Mouse (Mus musculus): ENCODE measurements around the gene Tmem119.

Gene Tmem119

GRCm38 (mm10) chr5:113824228-113824627 is 23.9 kb upstream of the Tmem119 start:
- CTCF ChIA-PET = no interaction called here

GRCm38 (mm10) chr5:113818572-113818971 is 18.3 kb upstream of the Tmem119 start:
- CTCF ChIA-PET = interaction anchor here (0.7 to 1.2 kb wide), 3 partner anchors 11 to 26 kb away, joined by 3 to 4 read pairs (median 3); no protein-coding TSS in a partner anchor

DNA sequence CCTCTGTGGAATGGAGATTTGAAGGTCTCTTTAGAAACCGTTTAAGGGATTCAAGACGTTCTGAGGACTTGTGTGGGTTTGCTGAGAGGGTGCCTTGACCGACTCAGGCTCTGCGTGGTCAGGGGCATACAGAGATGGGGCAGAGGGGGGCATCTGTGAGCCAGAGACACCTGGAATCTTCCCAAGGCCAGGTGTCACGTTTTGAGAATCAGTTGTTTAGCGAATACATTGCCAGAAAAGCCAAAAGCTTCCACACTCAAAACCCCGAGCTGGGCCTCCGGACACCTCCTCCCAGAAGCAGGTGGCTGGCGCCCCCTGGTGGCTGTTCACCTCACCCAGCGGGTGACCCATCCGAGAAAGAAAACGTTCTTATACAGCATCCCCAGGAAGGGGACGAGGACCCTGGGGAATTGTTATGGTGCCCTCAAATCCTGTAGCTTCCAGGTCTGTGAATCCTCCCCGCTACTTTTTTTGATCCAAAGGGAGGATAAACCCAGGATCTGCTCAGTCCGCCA is 15.4 kb upstream of the Tmem119 start:
- CTCF ChIA-PET = interaction anchor here (1.6 to 3.6 kb wide), 2 partner anchors 14 to 42 kb away, joined by 3 to 16 read pairs; no protein-coding TSS in a partner anchor

GRCm38 (mm10) chr5:113815041-113815389 is 14.7 kb upstream of the Tmem119 start:
- CTCF ChIA-PET = interaction anchor here (0.6 to 3.6 kb wide), 4 partner anchors 16 to 41 kb away, joined by 5 to 16 read pairs (median 10); no protein-coding TSS in a partner anchor

GRCm38 (mm10) chr5:113814111-113815040 is 14.1 kb upstream of the Tmem119 start:
- CTCF ChIA-PET = interaction anchor here (0.6 to 3.6 kb wide), 4 partner anchors 16 to 40 kb away, joined by 5 to 16 read pairs (median 10); no protein-coding TSS in a partner anchor

DNA sequence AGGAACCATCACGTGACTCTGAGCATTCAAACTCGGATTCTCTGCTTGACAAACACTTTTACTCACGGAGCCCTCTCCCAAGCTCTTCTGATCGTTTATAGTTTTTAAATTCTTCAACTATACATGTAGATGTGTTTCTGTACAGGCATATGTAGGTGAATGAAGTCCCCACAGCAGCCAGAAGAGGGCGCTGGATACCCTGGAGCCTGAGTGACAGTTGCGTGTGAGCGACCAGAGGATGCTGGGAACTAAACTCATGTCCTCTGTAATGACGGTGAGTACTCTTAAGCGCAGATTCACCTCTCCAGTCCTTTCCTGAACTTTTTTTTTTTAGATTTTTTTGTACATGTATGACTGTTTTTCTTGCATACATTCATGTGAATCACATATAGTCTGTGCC is 13.3 kb upstream of the Tmem119 start:
- CTCF ChIA-PET = interaction anchor here (2.3 to 3.6 kb wide), 3 partner anchors 30 to 40 kb away, joined by 8 to 16 read pairs (median 13); no protein-coding TSS in a partner anchor

GRCm38 (mm10) chr5:113812638-113813037 is 12.3 kb upstream of the Tmem119 start:
- CTCF ChIA-PET = interaction anchor here (1.7 to 2.6 kb wide), 3 partner anchors 16 to 36 kb away, joined by 5 to 13 read pairs (median 8); no protein-coding TSS in a partner anchor

DNA sequence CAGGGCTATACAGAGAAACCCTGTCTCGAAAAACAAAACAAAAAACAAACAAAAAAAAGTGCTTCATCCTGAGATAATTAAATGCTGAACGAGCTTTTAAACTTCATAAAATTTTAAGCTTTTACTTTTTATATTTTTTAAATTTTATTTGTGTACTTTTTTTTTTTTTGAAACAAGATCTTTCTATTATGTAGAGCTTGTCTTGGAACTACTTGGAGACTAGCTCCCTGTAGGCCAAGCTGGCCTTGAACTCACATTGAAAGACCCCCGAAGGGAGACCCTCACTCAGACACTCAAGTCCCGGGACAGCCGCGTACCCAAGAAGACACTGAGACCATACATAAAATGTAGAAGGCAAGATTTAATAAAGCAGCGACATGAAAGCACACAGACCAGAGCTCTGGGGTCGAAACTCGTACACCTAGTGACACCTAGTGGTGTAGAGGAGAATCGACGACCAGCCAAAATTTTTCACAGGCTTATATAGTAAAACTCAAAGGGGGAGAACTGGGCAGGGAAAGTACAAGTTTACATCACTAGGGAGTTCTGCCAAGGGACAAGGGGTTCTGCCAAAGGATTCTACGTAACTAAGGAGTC is 11.6 kb upstream of the Tmem119 start:
- CTCF ChIA-PET = interaction anchor here (0.5 to 1.7 kb wide), 7 partner anchors 16 to 1546 kb away, joined by 3 to 6 read pairs (median 4); no protein-coding TSS in a partner anchor

DNA sequence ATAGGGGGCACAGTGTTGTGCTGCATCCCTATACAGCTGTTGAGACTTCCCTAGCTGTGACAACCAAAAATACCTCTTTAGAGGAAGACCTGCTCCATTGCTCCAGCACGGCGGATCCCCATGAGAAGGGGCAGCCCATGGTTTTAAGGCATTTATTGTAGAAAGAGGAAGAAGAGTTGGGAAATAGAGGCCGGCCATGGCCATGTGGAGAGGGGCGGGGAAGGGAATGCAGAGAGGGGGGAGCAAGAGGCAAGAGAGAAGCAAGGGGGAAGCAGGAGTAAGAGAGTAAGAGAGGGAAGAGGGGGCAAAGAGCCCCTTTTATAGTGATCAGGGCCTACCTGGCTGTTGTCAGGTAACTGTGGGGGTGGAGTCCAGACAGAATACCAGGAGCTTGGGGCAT is 9.8 kb upstream of the Tmem119 start:
- CTCF ChIA-PET = no interaction called here

- CTCF ChIA-PET = no interaction called here
Observed at GRCm38 (mm10) chr5:113808177-113808576, 7.9 kb upstream of the Tmem119 start.

DNA sequence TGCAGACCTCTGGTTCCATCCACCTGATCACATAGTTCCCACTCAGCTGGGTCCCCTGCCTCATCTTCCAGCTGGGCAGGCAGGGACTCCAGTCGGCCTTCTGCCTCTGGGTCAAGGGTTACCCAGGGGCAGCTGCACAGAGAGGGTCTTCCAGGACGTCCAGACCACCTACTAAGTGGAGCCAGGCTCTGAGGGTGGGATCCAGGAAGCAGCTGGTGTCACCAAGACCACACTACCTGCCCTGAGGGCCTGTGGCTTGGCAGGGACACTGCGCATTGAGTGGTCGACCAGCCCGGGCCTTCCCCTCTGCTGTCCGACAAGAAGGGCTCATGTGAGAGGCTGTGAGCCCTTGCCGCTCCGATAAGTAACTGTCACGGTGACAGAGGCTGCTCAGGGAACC is 7.4 kb upstream of the Tmem119 start:
- CTCF ChIA-PET = no interaction called here

- CTCF ChIA-PET = interaction anchor here (1.1 kb wide), 1 partner anchor 12 kb away, joined by 3 read pairs; no protein-coding TSS in a partner anchor
Observed at GRCm38 (mm10) chr5:113806414-113806813, 6.1 kb upstream of the Tmem119 start.

- CTCF ChIA-PET = interaction anchor here (0.6 to 1.1 kb wide), 2 partner anchors 13 to 86 kb away, joined by 3 read pairs; no protein-coding TSS in a partner anchor
Observed at GRCm38 (mm10) chr5:113805301-113805700, 5.0 kb upstream of the Tmem119 start.

DNA sequence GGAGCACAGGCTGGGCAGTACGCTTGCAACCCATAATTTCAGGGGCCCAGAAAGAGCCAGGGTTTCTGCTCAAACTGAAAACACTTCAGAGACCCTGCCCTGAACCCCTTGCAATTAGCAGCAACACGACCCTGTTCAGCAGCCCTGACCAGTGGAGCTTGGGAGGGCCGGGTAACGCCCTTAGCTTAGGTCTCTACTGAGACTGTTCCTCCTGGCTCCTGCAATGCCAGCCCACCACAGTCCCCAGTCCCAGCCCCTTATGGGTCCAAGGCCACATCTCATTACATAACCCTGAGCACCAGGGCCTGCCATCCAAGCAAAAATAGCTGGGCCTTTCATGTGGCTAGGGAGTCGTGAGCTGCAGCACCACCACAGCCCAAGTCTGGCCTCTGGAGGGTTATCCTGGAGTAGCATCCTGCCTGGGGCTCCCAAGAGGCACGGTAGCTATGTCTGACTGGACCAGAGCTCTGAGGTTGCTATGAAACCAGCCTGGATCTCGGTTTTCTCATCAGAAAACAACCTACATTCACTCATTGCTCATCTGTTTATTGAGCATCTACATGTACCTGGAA is 4.2 kb upstream of the Tmem119 start:
- CTCF ChIA-PET = interaction anchor here (0.6 kb wide), 1 partner anchor 87 kb away, joined by 3 read pairs; no protein-coding TSS in a partner anchor

DNA sequence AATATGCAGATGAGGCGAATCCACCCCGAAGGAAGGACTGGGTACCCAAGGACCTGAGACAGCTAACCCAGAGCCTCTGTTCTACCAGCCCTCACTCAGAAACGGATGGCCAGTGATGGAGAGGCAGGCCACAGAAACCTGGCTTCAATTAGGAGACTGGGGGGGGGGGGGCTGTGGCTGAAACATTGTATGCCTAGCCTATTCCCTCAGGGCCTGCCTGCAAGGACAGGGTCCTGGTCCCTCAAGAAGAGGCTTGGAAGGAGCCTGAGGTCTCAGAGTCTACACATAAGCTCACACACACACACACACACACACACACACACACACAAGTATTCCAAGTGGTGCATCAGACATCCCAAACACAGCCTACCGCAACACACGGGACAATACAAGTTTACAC is 625 bp downstream of the Tmem119 start:
- CTCF ChIA-PET = interaction anchor here (0.6 kb wide), 1 partner anchor 161 kb away, joined by 3 read pairs; no protein-coding TSS in a partner anchor

DNA sequence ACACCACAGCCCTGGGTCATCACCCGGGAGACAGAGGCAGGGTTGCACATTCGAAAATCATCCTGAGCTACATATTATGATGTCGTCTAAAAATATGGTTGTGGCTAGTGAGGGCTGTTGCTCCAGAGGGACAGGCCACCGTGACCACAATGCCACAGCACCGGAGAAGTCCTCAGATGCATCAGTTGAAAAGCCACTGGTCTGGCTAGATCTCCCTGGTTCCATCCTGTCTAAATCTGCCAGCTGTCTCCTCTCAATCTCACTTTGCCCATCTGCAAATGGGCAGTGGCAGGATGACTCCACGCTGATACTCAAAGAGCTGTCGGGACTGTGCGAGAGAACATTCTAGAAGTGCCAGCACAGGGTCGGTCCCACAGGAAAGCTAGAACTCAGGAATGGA is 1.8 kb downstream of the Tmem119 start:
- CTCF ChIA-PET = no interaction called here

DNA sequence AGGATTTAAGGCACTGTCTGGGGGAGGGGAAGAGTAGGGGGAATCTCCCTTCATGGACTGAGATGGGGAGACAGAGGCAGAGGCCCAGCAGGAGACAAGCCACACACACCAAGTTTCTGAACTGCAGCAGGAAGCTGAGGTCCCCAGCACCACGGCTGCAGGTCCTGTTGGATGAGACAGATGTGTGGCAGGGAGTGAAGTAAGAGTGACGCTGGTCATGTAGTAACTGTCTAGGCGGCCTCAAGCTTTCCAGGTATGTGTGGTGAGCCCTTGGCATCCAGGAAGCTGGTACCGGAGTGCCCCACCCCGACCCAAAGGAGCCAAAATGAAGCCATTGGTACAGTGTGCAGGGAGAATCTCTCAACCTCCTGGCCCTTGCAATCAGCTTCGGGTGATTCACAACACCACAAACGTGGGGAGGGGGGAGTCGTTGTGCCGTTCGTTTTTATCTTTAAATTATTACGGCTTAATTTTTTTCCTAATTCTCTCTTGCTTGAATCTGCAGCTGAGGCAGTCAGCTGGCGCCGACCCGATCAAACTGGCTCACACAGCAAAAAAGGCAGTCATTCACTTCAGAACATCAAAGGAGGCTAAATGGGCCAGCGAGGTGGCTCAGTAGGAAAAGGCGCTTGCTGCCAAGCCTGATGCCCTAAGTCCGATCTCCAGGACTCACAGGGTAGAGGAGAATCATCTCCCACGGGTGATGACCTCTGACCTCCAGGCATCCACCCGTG is 3.0 kb downstream of the Tmem119 start:
- CTCF ChIA-PET = no interaction called here

GRCm38 (mm10) chr5:113796401-113797148 is 3.7 kb downstream of the Tmem119 start:
- CTCF ChIA-PET = no interaction called here

DNA sequence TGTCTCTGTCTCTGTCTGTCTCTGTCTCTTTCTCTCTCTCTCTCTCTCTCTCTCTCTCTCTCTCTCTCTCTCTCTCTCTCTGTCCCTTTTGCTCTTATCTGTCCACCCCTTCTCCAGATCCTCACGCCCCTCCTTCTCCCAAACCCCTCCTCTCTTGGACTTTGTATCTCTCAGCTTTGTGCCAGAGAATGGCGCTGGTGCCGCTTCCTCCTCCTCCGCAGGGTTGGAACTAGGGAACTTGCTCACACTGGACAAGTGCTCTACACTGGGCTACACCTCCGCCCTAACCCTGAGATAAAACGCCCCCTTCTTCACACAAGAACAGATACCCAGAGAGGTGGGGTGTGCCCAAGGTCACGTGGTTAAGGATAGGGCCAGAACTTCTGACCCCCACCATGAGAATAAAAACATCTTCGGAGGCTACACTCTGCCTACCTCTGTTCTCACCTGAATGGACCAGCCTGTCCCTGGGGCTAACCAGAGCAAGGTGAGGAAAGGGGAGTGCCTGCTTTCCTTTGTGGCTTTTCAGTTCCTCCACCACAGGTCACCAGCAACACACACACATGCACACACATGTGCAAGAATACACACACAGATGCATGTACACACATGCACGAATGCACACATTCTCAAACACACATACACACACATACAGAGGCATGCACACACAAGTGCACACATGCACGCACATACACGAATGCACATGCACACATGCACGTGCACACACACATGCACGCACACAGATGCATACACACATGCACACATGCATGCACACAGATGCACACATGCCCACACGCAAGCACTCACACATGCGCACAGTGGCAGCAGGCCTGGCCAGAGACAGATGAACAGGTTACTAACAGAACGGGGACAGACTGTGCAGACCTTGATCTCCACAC is 8.9 kb downstream of the Tmem119 start:
- CTCF ChIA-PET = no interaction called here
